Mouse (Mus musculus) neutrophil, adult 5-6 weeks (primary cell): ENCODE measurements around the gene Ocln. TPM values are rescaled to one million over a fixed set of nuclear protein-coding genes. Genes with fewer than 3 reads are reported as not detected.
"Not testable (repeated sequence)": the region's sequence is repeated elsewhere in the genome, so short reads cannot be mapped to it uniquely, and the experiment has no call there.

Source experiments
- ATAC-seq: fragments of 151-379, 151-347 bp; 2 replicates; pipeline ENCODE4 v1.8.0; 2017; ENCODE audit warnings: mild to moderate bottlenecking, moderate TSS enrichment; ENCODE audit not compliant: insufficient number of reproducible peaks, poor library complexity, low FRiP score, severe bottlenecking; ENCODE audit errors: extremely low read depth
- total RNA-seq: library from RNA; stranded (forward); fragments of 200-1000 nt; gene quantifications from 2 replicates; pipeline ENCODE4 v1.2.3, GENCODE M21; 2017

Gene Ocln
- total RNA-seq, 1 experiment from 2014 or later, result 0.47 TPM

GRCm38 (mm10) chr13:100511146-100511859, 41.2 kb downstream of the Ocln start:
- no peak for ATAC-seq

GRCm38 (mm10) chr13:100499625-100500024, 52.9 kb downstream of the Ocln start:
- not testable (repeated sequence) for ATAC-seq

GRCm38 (mm10) chr13:100495337-100495736, 57.2 kb downstream of the Ocln start:
- ATAC-seq, result no peak

DNA sequence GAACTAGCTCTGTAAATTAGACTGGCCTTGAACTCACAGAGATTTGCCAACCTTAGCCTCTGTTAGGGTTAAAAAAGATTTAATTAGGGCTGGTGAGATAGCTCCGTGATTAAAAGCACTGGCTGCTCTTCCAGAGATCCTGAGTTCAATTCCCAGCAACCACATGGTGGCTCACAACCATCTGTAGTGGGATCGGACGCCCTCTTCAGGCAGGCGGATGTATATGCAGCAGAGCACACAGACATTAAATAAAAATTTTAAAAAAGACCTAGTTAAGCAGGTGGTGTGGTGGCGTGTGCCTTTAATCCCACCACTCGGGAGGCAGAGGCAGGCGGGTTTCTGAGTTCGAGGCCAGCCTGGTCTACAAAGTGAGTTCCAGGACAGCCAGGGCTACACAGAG, 58.1 kb downstream of the Ocln start:
- not testable (repeated sequence) for ATAC-seq

DNA sequence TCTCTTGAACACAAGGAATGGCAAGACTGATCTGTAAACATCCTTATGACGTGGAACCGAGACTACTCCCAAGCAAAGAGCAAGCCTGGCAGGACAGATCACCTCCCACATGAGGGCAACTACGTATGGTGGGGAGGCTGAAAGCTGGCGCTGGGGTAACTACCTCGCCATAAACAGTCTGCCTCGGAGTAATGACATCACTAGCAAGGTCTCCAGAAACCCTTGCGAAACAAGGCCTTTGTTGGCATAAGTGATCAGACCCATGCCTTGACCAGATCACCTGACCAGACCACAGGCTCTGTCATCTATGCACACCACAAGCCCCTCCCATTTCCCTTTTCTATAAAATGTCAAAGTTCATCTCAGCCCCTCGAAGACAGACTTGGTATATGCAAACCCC, 59.2 kb downstream of the Ocln start:
- no peak for ATAC-seq

- ATAC-seq, result peak; percentile 91
Measured at GRCm38 (mm10) chr13:100492061-100492787, 60.3 kb downstream of the Ocln start, which contains the start of gene Gtf2h2. Gene Gtf2h2 (minus strand): TSS chr13:100492579.

- ATAC-seq, result no peak
Measured at GRCm38 (mm10) chr13:100491623-100492022, 60.9 kb downstream of the Ocln start.

GRCm38 (mm10) chr13:100490424-100490823, 62.1 kb downstream of the Ocln start:
- ATAC-seq, result no peak

DNA sequence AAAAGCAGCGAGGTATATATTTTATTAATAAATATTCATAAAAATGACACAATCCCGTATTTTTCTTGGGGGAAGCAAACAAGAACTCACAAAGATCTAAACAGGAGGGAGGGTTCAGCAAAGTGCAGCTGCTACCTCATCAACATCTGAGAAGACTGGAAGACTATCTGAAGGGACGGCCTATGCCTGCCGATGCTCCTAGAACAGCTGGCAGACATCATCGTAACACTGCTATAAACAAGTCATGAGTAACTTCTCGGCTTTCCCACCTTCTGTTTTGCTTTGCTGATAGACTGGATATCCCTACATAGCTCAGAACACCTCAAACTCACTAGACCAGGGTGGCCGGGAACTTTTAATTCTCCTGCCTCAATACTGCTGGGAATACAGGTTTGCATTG, 68.9 kb downstream of the Ocln start:
- ATAC-seq, result no peak

GRCm38 (mm10) chr13:100463527-100464222, 88.8 kb downstream of the Ocln start:
- ATAC-seq, result no peak

- ATAC-seq, result no peak
Measured at GRCm38 (mm10) chr13:100461336-100461735, 91.2 kb downstream of the Ocln start.

GRCm38 (mm10) chr13:100452415-100453127, 99.9 kb downstream of the Ocln start, which contains the start of gene Naip1:
Gene Naip1 (minus strand): TSS chr13:100452869.
- ATAC-seq, result not testable (repeated sequence)

- ATAC-seq, result 0 out of 2 replicates have a peak, but pooled peaks have one; percentile 9
Measured at GRCm38 (mm10) chr13:100449495-100449894, 103.0 kb downstream of the Ocln start.

Other genes with a start within 250 kb of the Ocln start
- gene Naip6, start 235.0 kb downstream of the Ocln start, total RNA-seq, result 7.9 and 8.0 TPM in 2 replicates
- gene Naip1, start 99.8 kb downstream of the Ocln start, total RNA-seq, result 1.1 and 1.7 TPM in 2 replicates
- 64.0 and 70.1 TPM in 2 replicates for gene Gtf2h2, start 60.1 kb downstream of the Ocln start, total RNA-seq
- gene Marveld2, start 64.3 kb upstream of the Ocln start, total RNA-seq, result 9.8 TPM in 2 replicates
- 70.1 and 94.7 TPM in 2 replicates for gene Ak6, start 98.3 kb upstream of the Ocln start, total RNA-seq
- gene Rad17, start 98.3 kb upstream of the Ocln start, total RNA-seq, result 42.8 and 48.0 TPM in 2 replicates
- gene Taf9, start 98.9 kb upstream of the Ocln start, total RNA-seq, result 3.5 and 8.5 TPM in 2 replicates
- gene Ccdc125, start 117.0 kb upstream of the Ocln start, total RNA-seq, result 30.0 and 30.5 TPM in 2 replicates
- 31.4 and 31.7 TPM in 2 replicates for gene Cdk7, start 178.2 kb upstream of the Ocln start, total RNA-seq
- gene Mrps36, start 191.9 kb upstream of the Ocln start, total RNA-seq, result 26.7 and 33.4 TPM in 2 replicates
- gene Cenph, start 223.2 kb upstream of the Ocln start, total RNA-seq, result 1.4 and 2.8 TPM in 2 replicates
- gene Ccnb1, start 233.9 kb upstream of the Ocln start, total RNA-seq, result 2.0 and 2.8 TPM in 2 replicates